Mouse (Mus musculus): ENCODE results near the gene Iscu. TPM values are rescaled to one million over a fixed set of nuclear protein-coding genes. Genes with fewer than 3 reads are reported as not detected.
"Not testable (repeated sequence)": the region's sequence is repeated elsewhere in the genome, so short reads cannot be mapped to it uniquely, and the experiment has no call there.

Gene Iscu
- polyA plus RNA-seq, 1 experiment from 2014 or later: 166 TPM

- no peaks in the 10 kb centered on the region for H3K27me3 ChIP-seq (ENCODE audit: control insufficient read depth, insufficient read depth, low read length)
- no peak overlapping the region for H3K4me2 ChIP-seq (replicated peaks; ENCODE audit: low read depth)
- H3K27ac ChIP-seq (replicated peaks): no peak overlapping the region
- 0 out of 2 replicates have a peak, but pooled peaks cover 5% of the 10 kb centered on the region for H3K4me1 ChIP-seq (replicated peaks; ENCODE audit: control insufficient read depth, insufficient read depth)
- H3K9me3 ChIP-seq (ENCODE audit: control insufficient read depth, low read length): no peaks in the 10 kb centered on the region
- peaks cover 11% of the 10 kb centered on the region; the same call in 1 of the 2 replicates for H3K36me3 ChIP-seq (ENCODE audit: control insufficient read depth, insufficient read depth, low read length)
- DNase-seq (ENCODE audit: low spot score) (no peak), ATAC-seq (ENCODE audit: low FRiP score, low TSS enrichment) (no peak)
- no peak overlapping the region for H3K4me3 ChIP-seq (ENCODE audit: low read depth, low read length)
- no peak for TF ChIP-seq CTCF (IDR thresholded peaks at IDR 0.05; ENCODE audit: low read depth)
- TF ChIP-seq EP300 (optimal IDR thresholded peaks at IDR 0.05): no peak
- 96% methylated on average over 3 of the region's 3 CpGs for WGBS
- H3K9ac ChIP-seq (ENCODE audit: low read length): no peak overlapping the region
Observed at GRCm38 (mm10) chr5:113780082-113780752, 7.7 kb downstream of the Iscu start.

- no peak overlapping the region for H3K4me2 ChIP-seq (replicated peaks; ENCODE audit: low read depth)
- H3K9ac ChIP-seq (ENCODE audit: low read length): no peak overlapping the region
- ATAC-seq (ENCODE audit: low FRiP score, low TSS enrichment): no peak
- H3K36me3 ChIP-seq (ENCODE audit: control insufficient read depth, insufficient read depth, low read length): peaks cover 9% of the 10 kb centered on the region; the same call in 1 of the 2 replicates
- no peaks in the 10 kb centered on the region for H3K9me3 ChIP-seq (ENCODE audit: control insufficient read depth, low read length)
- 91% methylated on average over 5 of the region's 5 CpGs for WGBS
- H3K4me1 ChIP-seq (replicated peaks; ENCODE audit: control insufficient read depth, insufficient read depth): 0 out of 2 replicates have a peak, but pooled peaks cover 5% of the 10 kb centered on the region
- DNase-seq (ENCODE audit: low spot score): no peak
- H3K27me3 ChIP-seq (ENCODE audit: control insufficient read depth, insufficient read depth, low read length): no peaks in the 10 kb centered on the region
- no peak overlapping the region for H3K27ac ChIP-seq (replicated peaks)
- H3K4me3 ChIP-seq (ENCODE audit: low read depth, low read length): no peak overlapping the region
- no peak for TF ChIP-seq CTCF (IDR thresholded peaks at IDR 0.05; ENCODE audit: low read depth)
- no peak for TF ChIP-seq EP300 (optimal IDR thresholded peaks at IDR 0.05)
Observed at GRCm38 (mm10) chr5:113780763-113781162, 8.2 kb downstream of the Iscu start.

- WGBS: 69% methylated on average over 7 of the region's 7 CpGs
- ATAC-seq (ENCODE audit: low FRiP score, low TSS enrichment): no peak
Observed at GRCm38 (mm10) chr5:113781254-113781653, 8.7 kb downstream of the Iscu start.

GRCm38 (mm10) chr5:113781875-113782274, 9.3 kb downstream of the Iscu start:
- ATAC-seq (ENCODE audit: low FRiP score, low TSS enrichment): no peak
- DNase-seq (ENCODE audit: low spot score): no peak
- Histone ChIP-seq H3K27ac (replicated peaks) (no peak overlapping the region), H3K9me3 (ENCODE audit: control insufficient read depth, low read length) (no peaks in the 10 kb centered on the region), H3K9ac (ENCODE audit: low read length) (no peak overlapping the region), H3K4me2 (replicated peaks; ENCODE audit: low read depth) (no peak overlapping the region), H3K36me3 (ENCODE audit: control insufficient read depth, insufficient read depth, low read length) (peaks cover 3% of the 10 kb centered on the region; the same call in 1 of the 2 replicates), H3K4me3 (ENCODE audit: low read depth, low read length) (no peak overlapping the region), H3K4me1 (replicated peaks; ENCODE audit: control insufficient read depth, insufficient read depth) (0 out of 2 replicates have a peak, but pooled peaks cover 5% of the 10 kb centered on the region), H3K27me3 (ENCODE audit: control insufficient read depth, insufficient read depth, low read length) (no peaks in the 10 kb centered on the region)
- TF ChIP-seq EP300 (optimal IDR thresholded peaks at IDR 0.05): no peak
- TF ChIP-seq CTCF (IDR thresholded peaks at IDR 0.05; ENCODE audit: low read depth): no peak
- WGBS: 78% methylated on average over 7 of the region's 7 CpGs

More at GRCm38 (mm10) chr5:113781254-113781653, 8.7 kb downstream of the Iscu start:
- H3K4me2 ChIP-seq (replicated peaks; ENCODE audit: low read depth): no peak overlapping the region
- no peak for TF ChIP-seq EP300 (optimal IDR thresholded peaks at IDR 0.05)
- no peak for TF ChIP-seq CTCF (IDR thresholded peaks at IDR 0.05; ENCODE audit: low read depth)
- H3K27ac ChIP-seq (replicated peaks): no peak overlapping the region
- H3K9me3 ChIP-seq (ENCODE audit: control insufficient read depth, low read length): no peaks in the 10 kb centered on the region
- H3K4me1 ChIP-seq (replicated peaks; ENCODE audit: control insufficient read depth, insufficient read depth): 0 out of 2 replicates have a peak, but pooled peaks cover 5% of the 10 kb centered on the region
- no peaks in the 10 kb centered on the region for H3K27me3 ChIP-seq (ENCODE audit: control insufficient read depth, insufficient read depth, low read length)
- no peak overlapping the region for H3K9ac ChIP-seq (ENCODE audit: low read length)
- no peak for DNase-seq (ENCODE audit: low spot score)
- H3K4me3 ChIP-seq (ENCODE audit: low read depth, low read length): no peak overlapping the region
- H3K36me3 ChIP-seq (ENCODE audit: control insufficient read depth, insufficient read depth, low read length): peaks cover 5% of the 10 kb centered on the region; the same call in 1 of the 2 replicates

GRCm38 (mm10) chr5:113782624-113783023, 10.1 kb downstream of the Iscu start:
- no peak overlapping the region for H3K4me3 ChIP-seq (ENCODE audit: low read depth, low read length)
- no peak overlapping the region for H3K9ac ChIP-seq (ENCODE audit: low read length)
- H3K4me2 ChIP-seq (replicated peaks; ENCODE audit: low read depth): no peak overlapping the region
- no peak for DNase-seq (ENCODE audit: low spot score)
- H3K36me3 ChIP-seq (ENCODE audit: control insufficient read depth, insufficient read depth, low read length): no peaks in the 10 kb centered on the region
- no peaks in the 10 kb centered on the region for H3K27me3 ChIP-seq (ENCODE audit: control insufficient read depth, insufficient read depth, low read length)
- H3K9me3 ChIP-seq (ENCODE audit: control insufficient read depth, low read length): no peaks in the 10 kb centered on the region
- TF ChIP-seq EP300 (optimal IDR thresholded peaks at IDR 0.05) (no peak), CTCF (IDR thresholded peaks at IDR 0.05; ENCODE audit: low read depth) (no peak)
- ATAC-seq (ENCODE audit: low FRiP score, low TSS enrichment): no peak
- peak overlapping the region; percentile 85 for H3K27ac ChIP-seq (replicated peaks)
- WGBS: 87% methylated on average over 7 of the region's 7 CpGs
- H3K4me1 ChIP-seq (replicated peaks; ENCODE audit: control insufficient read depth, insufficient read depth): 0 out of 2 replicates have a peak, but pooled peaks cover 5% of the 10 kb centered on the region

- peak; percentile 21 for DNase-seq (ENCODE audit: low spot score)
- Histone ChIP-seq H3K4me2 (replicated peaks; ENCODE audit: low read depth) (no peak overlapping the region), H3K4me3 (ENCODE audit: low read depth, low read length) (no peak overlapping the region), H3K4me1 (replicated peaks; ENCODE audit: control insufficient read depth, insufficient read depth) (0 out of 2 replicates have a peak, but pooled peaks cover 5% of the 10 kb centered on the region), H3K9ac (ENCODE audit: low read length) (no peak overlapping the region), H3K9me3 (ENCODE audit: control insufficient read depth, low read length) (no peaks in the 10 kb centered on the region), H3K27me3 (ENCODE audit: control insufficient read depth, insufficient read depth, low read length) (no peaks in the 10 kb centered on the region), H3K27ac (replicated peaks) (peak overlapping the region; percentile 85), H3K36me3 (ENCODE audit: control insufficient read depth, insufficient read depth, low read length) (no peaks in the 10 kb centered on the region)
- peak; percentile 62; the same call in 1 of the 2 replicates for ATAC-seq (ENCODE audit: low FRiP score, low TSS enrichment)
- WGBS: 4% methylated on average over 12 of the region's 12 CpGs
- no peak for TF ChIP-seq EP300 (optimal IDR thresholded peaks at IDR 0.05)
Observed at GRCm38 (mm10) chr5:113783581-113784001, 11.0 kb downstream of the Iscu start.

GRCm38 (mm10) chr5:113784104-113784503, 11.6 kb downstream of the Iscu start:
- ATAC-seq (ENCODE audit: low FRiP score, low TSS enrichment); H3K4me2 ChIP-seq (replicated peaks; ENCODE audit: low read depth); H3K4me1 ChIP-seq (replicated peaks; ENCODE audit: control insufficient read depth, insufficient read depth); H3K9ac ChIP-seq (ENCODE audit: low read length); H3K36me3 ChIP-seq (ENCODE audit: control insufficient read depth, insufficient read depth, low read length); H3K9me3 ChIP-seq (ENCODE audit: control insufficient read depth, low read length); H3K4me3 ChIP-seq (ENCODE audit: low read depth, low read length); DNase-seq (ENCODE audit: low spot score); H3K27me3 ChIP-seq (ENCODE audit: control insufficient read depth, insufficient read depth, low read length): not testable (repeated sequence)
- WGBS: 15% methylated on average over 3 of the region's 3 CpGs
- peak overlapping the region; percentile 85 for H3K27ac ChIP-seq (replicated peaks)

Data from stomach, postnatal 0 days (tissue).